Mouse (Mus musculus): ENCODE measurements at regions not wholly inside any gene's neighbourhood (a gene's known extent, or its start where the extent isn't known, plus 50 kb on each side); places are given as distances from the start of the nearest gene placed in this dataset.

- intact Hi-C loops (cut with DNase I) = no loop called here
- no peak for DNase-seq
Observed at GRCm38 (mm10) chr15:36352929-36353328, 654.6 kb downstream of the Zfp706 start.

GRCm38 (mm10) chr15:36351693-36352092, 655.9 kb downstream of the Zfp706 start:
- no peak for DNase-seq
- intact Hi-C loops (cut with DNase I) = no loop called here

DNA sequence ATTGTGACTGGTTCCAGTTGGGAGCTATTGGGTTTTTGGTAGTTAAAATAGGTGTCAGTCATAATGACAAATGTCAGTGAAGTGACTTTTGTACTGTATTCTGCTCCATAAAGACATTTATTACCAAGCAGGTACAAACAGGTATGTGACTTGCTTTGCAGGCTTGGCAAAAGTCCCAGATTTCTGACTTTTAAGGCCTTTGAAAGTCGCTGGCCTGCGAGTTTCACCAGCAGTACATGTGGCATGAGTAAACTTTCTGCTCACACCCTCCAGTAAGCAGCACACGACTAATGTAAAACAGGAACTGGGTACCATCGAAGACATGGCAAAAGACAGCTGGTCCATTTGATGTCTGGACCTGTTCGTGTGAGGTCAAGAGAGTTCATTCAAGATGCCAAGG, 659.2 kb downstream of the Zfp706 start:
- no peak for DNase-seq
- intact Hi-C loops (cut with DNase I) = no loop called here

DNA sequence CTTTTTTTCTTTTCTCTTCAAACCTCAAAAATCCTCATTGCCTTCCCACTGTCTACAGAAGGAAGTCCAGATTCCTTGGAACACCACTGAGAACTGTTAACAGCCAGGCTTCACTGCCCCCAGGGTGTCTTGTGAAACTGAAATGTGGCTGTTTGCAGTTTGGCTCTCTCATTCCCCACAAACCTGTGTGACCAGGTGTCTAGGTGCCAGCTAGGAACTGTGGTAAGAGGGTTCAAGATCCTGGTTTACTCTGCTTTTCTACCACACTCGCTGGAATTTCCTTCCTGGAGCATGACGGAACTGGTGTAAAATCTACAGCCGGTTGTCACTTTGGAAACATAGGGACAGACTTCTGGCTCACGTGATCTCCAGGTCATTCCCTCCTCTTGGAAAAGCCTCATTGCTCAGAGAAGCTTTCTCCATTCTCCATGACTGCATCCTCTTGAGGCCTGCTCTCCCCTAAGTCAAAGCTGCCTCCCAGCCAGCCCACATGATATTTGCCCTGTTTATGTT, 660.2 kb downstream of the Zfp706 start:
- intact Hi-C loops (cut with DNase I) = no loop called here
- no peak for DNase-seq

DNA sequence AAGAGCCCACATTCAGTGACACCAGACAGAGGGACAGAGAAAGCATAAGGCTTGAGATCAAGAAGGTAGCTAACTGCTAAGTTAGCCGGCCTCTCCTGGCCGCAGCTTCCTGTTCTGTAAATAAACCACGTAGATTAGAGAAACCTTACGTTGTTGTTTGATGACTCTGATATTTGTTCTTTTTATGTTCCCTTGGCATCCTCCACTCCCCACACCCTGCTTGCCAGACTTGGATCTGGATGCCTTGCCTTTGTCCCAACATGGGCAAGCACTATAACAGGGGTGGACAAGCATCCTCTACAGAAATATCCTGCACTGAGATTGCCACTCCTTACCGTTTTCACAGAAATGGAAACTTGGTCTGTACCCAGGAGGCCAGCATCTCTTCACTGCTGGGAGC, 661.4 kb downstream of the Zfp706 start:
- DNase-seq = no peak
- intact Hi-C loops (cut with DNase I) = no loop called here

DNA sequence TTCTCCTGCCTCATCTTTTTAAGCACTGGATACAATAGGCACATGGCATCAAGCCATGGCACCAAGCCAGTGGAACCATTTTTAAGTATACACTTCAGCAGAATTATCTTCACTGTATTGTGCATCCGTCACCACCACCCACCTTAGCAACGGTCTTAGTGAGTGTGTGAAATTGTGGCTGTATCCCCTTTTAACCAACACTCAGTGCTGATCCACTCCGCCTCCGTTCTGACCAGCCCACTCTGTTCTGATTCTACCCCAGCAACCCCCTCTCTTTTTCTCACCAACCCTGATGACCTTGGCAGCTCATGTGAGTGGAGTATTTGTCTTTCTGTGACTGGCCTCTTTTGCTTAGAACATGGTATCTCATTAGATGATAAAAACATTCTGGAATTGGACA, 662.2 kb downstream of the Zfp706 start:
- no peak for DNase-seq
- intact Hi-C loops (cut with DNase I) = no loop called here

DNA sequence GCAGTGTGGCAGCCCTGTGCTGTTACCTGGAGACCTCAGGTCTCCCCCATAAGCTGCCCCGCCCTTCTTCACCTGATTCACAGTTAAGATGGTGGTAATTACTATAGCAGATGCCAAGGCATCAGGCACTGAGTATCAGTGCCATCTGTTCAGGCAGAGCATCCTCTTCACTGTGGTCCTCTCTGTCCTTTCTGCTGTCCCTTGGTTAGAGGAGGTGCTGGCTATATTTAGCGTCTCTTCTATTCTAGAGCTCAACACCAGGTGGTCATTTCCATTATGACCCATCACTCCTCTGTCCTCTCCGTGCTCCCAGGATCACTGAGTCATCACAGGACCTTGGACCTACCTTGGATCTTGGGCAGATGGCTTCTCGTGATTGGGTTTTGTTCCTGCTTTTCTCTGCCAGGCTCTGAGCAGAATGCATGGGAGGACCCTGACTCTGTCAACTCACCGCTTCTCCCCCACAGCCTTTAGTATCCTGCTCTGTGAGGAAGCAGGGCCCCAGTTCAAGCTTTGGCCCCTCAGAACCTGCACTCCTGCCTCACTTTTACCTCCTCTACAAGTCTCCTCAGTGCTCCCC, 667.5 kb downstream of the Zfp706 start:
- intact Hi-C loops (cut with DNase I) = no loop called here
- no peak for DNase-seq

- no peak for DNase-seq
- intact Hi-C loops (cut with DNase I) = no loop called here
Observed at GRCm38 (mm10) chr15:36338766-36339165, 668.8 kb downstream of the Zfp706 start.

GRCm38 (mm10) chr15:36336857-36337256, 670.7 kb downstream of the Zfp706 start:
- intact Hi-C loops (cut with DNase I) = no loop called here
- DNase-seq = no peak

DNA sequence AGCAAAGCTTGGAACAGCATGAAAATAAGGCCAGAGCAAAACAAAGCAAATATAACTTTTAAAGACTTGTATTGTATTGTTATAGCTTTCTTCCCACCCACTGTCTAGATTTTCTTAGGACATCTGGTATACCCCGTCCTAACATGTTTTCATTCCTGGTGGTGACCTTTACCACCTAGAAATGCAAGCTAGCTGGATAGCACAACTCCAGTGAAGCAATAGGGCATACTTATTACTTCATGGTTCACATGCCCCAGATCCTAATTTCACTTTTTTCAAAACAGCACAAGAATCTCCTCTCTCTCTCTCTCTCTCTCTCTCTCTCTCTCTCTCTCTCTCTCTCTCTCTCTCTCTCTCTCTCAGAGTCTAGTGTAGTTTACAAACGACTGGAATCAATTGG, 672.5 kb downstream of the Zfp706 start:
- intact Hi-C loops (cut with DNase I) = no loop called here
- no peak for DNase-seq

GRCm38 (mm10) chr15:36334436-36335113, 673.0 kb downstream of the Zfp706 start:
- intact Hi-C loops (cut with DNase I) = no loop called here
- DNase-seq = no peak

GRCm38 (mm10) chr15:36333857-36334256, 673.7 kb downstream of the Zfp706 start:
- intact Hi-C loops (cut with DNase I) = no loop called here
- no peak for DNase-seq

GRCm38 (mm10) chr15:36333265-36333664, 674.3 kb downstream of the Zfp706 start:
- intact Hi-C loops (cut with DNase I) = no loop called here
- DNase-seq = no peak
